Mouse (Mus musculus) heart, embryonic 11.5 days (tissue): ENCODE measurements around the gene Erf. TPM values are rescaled to one million over a fixed set of nuclear protein-coding genes. Genes with fewer than 3 reads are reported as not detected.
A peak's percentile ranks its signal among the peaks of the same experiment; 100 is the strongest.

Experiments used
- ATAC-seq: fragments of 200-750 bp; cut with Nextera tagmentation; replicated peaks from 2 replicates; pipeline ENCODE4 v1.8.0; 2017; ENCODE audit warnings: moderate library complexity; ENCODE audit not compliant: insufficient number of reproducible peaks, low FRiP score, low TSS enrichment
- H3K27ac ChIP-seq: fragments of 300-500 bp; sonication (generic); 2 replicates; pipeline ENCODE4 v1.5.1; 2014; ENCODE audit warnings: mild to moderate bottlenecking, low read depth, low read length
- H3K27me3 ChIP-seq: fragments of 300-500 bp; sonication (generic); 2 replicates; pipeline ENCODE4 v1.6.1; 2014; ENCODE audit warnings: mild to moderate bottlenecking, low read length, mixed read lengths; ENCODE audit not compliant: control insufficient read depth, insufficient read depth
- H3K36me3 ChIP-seq: fragments of 300-500 bp; sonication (generic); 2 replicates; pipeline ENCODE4 v1.6.1; 2014; ENCODE audit warnings: mild to moderate bottlenecking, low read length, moderate library complexity, mixed read lengths; ENCODE audit not compliant: control insufficient read depth, insufficient read depth
- H3K4me1 ChIP-seq: fragments of 300-500 bp; sonication (generic); 2 replicates; pipeline ENCODE4 v1.6.1; 2014; ENCODE audit warnings: low read length; ENCODE audit not compliant: control insufficient read depth, insufficient read depth
- H3K4me2 ChIP-seq: fragments of 300-500 bp; sonication (generic); 2 replicates; pipeline ENCODE4 v1.6.1; 2014; ENCODE audit warnings: mild to moderate bottlenecking, moderate library complexity
- H3K4me3 ChIP-seq: fragments of 300-500 bp; sonication (generic); 2 replicates; pipeline ENCODE4 v1.5.1; 2014; ENCODE audit warnings: low read depth, low read length
- H3K9ac ChIP-seq: fragments of 300-500 bp; sonication (generic); 2 replicates; pipeline ENCODE4 v1.6.1; 2014; ENCODE audit warnings: mild to moderate bottlenecking, low read depth, low read length, moderate library complexity
- H3K9me3 ChIP-seq: fragments of 300-500 bp; sonication (generic); replicated peaks from 2 replicates; pipeline ENCODE4 v1.6.1; 2016; ENCODE audit warnings: low read length; ENCODE audit not compliant: control insufficient read depth
- WGBS: fragments of 180-500 bp; shearing (Covaris S2); extraction: QIAGEN DNeasy Blood & Tissue Kit; methylation state at CpG from one replicate; pipeline ENCODE4 v1.1.7; 2014; ENCODE audit not compliant: insufficient replicate concordance; 5-methylcytosine and 5-hydroxymethylcytosine counted together
- polyA plus RNA-seq: library from polyadenylated mRNA; unstranded; fragments of >200 nt; fragmentation: Nextera tagmentation; extraction: Ambion mirVana; gene quantifications from 2 replicates; pipeline ENCODE4 v1.2.1, GENCODE M21; 2014

Gene Erf
- polyA plus RNA-seq, 1 experiment from 2014 or later = 25.0 TPM

GRCm38 (mm10) chr7:25249314-25250140, 1.0 kb downstream of the Erf start:
- peaks cover 38% of the 10 kb centered on the region for H3K4me1 ChIP-seq
- peak overlapping the region; percentile 98 for H3K4me2 ChIP-seq
- H3K27ac ChIP-seq = peak overlapping the region; percentile 99
- H3K9me3 ChIP-seq = no peaks in the 10 kb centered on the region
- peak overlapping the region; percentile 80 for H3K4me3 ChIP-seq
- no peaks in the 10 kb centered on the region for H3K27me3 ChIP-seq
- ATAC-seq = peak; percentile 62
- H3K9ac ChIP-seq = peak overlapping the region; percentile 99
- under 1% methylated on average over 41 of the region's 73 CpGs for WGBS
- H3K36me3 ChIP-seq = peaks cover 9% of the 10 kb centered on the region

GRCm38 (mm10) chr7:25248846-25249313, 1.7 kb downstream of the Erf start:
- H3K27ac ChIP-seq = peak overlapping the region; percentile 99
- peak overlapping the region; percentile 98 for H3K4me2 ChIP-seq
- peaks cover 39% of the 10 kb centered on the region for H3K4me1 ChIP-seq
- peaks cover 12% of the 10 kb centered on the region for H3K36me3 ChIP-seq
- H3K4me3 ChIP-seq = peak overlapping the region; percentile 80
- no peak; the same call in 1 of the 2 replicates for ATAC-seq
- no peaks in the 10 kb centered on the region for H3K9me3 ChIP-seq
- WGBS = under 1% methylated on average over 25 of the region's 25 CpGs
- H3K27me3 ChIP-seq = no peaks in the 10 kb centered on the region
- peak overlapping the region; percentile 99 for H3K9ac ChIP-seq

GRCm38 (mm10) chr7:25248018-25248647, 2.4 kb downstream of the Erf start:
- no peaks in the 10 kb centered on the region for H3K27me3 ChIP-seq
- 2% methylated on average over 18 of the region's 18 CpGs for WGBS
- H3K4me2 ChIP-seq = peak overlapping the region; percentile 98
- H3K9ac ChIP-seq = peak overlapping the region; percentile 99
- peaks cover 39% of the 10 kb centered on the region for H3K4me1 ChIP-seq
- H3K27ac ChIP-seq = peak overlapping the region; percentile 99
- H3K9me3 ChIP-seq = no peaks in the 10 kb centered on the region
- peak overlapping the region; percentile 80 for H3K4me3 ChIP-seq
- no peak for ATAC-seq
- H3K36me3 ChIP-seq = peaks cover 16% of the 10 kb centered on the region

- Histone ChIP-seq H3K36me3 (peaks cover 22% of the 10 kb centered on the region), H3K27me3 (no peaks in the 10 kb centered on the region), H3K4me1 (peaks cover 39% of the 10 kb centered on the region), H3K27ac (peak overlapping the region; percentile 99), H3K4me2 (peak overlapping the region; percentile 98), H3K9me3 (no peaks in the 10 kb centered on the region), H3K4me3 (peak overlapping the region; percentile 80), H3K9ac (peak overlapping the region; percentile 99)
- WGBS = 19% methylated on average over 3 of the region's 3 CpGs
- ATAC-seq = no peak
Observed at GRCm38 (mm10) chr7:25247498-25247897, 3.1 kb downstream of the Erf start.

GRCm38 (mm10) chr7:25246759-25247137, 3.8 kb downstream of the Erf start:
- no peaks in the 10 kb centered on the region for H3K9me3 ChIP-seq
- H3K27me3 ChIP-seq = no peaks in the 10 kb centered on the region
- peaks cover 22% of the 10 kb centered on the region for H3K36me3 ChIP-seq
- 46% methylated on average over 4 of the region's 4 CpGs for WGBS
- peaks cover 36% of the 10 kb centered on the region for H3K4me1 ChIP-seq
- peak overlapping the region; percentile 99 for H3K27ac ChIP-seq
- H3K4me2 ChIP-seq = peak overlapping the region; percentile 98
- H3K4me3 ChIP-seq = peak overlapping the region; percentile 80
- peak overlapping the region; percentile 99 for H3K9ac ChIP-seq
- ATAC-seq = no peak

GRCm38 (mm10) chr7:25246079-25246758, 4.3 kb downstream of the Erf start:
- no peak for ATAC-seq
- Histone ChIP-seq H3K27ac (peak overlapping the region; percentile 99), H3K27me3 (no peaks in the 10 kb centered on the region), H3K4me3 (peak overlapping the region; percentile 80), H3K4me2 (peak overlapping the region; percentile 98), H3K4me1 (peaks cover 34% of the 10 kb centered on the region), H3K9ac (peak overlapping the region; percentile 99), H3K9me3 (no peaks in the 10 kb centered on the region), H3K36me3 (peaks cover 22% of the 10 kb centered on the region)
- WGBS = 61% methylated on average over 20 of the region's 20 CpGs

- Histone ChIP-seq H3K27me3 (no peaks in the 10 kb centered on the region), H3K36me3 (peaks cover 22% of the 10 kb centered on the region), H3K9ac (0 out of 2 replicates have a peak overlapping the region, but pooled peaks have one; percentile 10), H3K4me1 (peaks cover 33% of the 10 kb centered on the region), H3K27ac (no peak overlapping the region), H3K4me2 (no peak overlapping the region; the same call in 1 of the 2 replicates), H3K4me3 (no peak overlapping the region), H3K9me3 (no peaks in the 10 kb centered on the region)
- 88% methylated on average over 30 of the region's 30 CpGs for whole genome bisulfite sequencing
- ATAC-seq = no peak
Observed at GRCm38 (mm10) chr7:25244562-25245369, 5.8 kb downstream of the Erf start.

GRCm38 (mm10) chr7:25243361-25243760, 7.2 kb downstream of the Erf start:
- no peak for ATAC-seq
- peaks cover 35% of the 10 kb centered on the region for H3K4me1 ChIP-seq
- H3K27me3 ChIP-seq = no peaks in the 10 kb centered on the region
- WGBS = 90% methylated on average over 4 of the region's 4 CpGs
- no peak overlapping the region for H3K4me2 ChIP-seq
- H3K4me3 ChIP-seq = no peak overlapping the region
- H3K9ac ChIP-seq = no peak overlapping the region
- no peaks in the 10 kb centered on the region for H3K9me3 ChIP-seq
- no peak overlapping the region for H3K27ac ChIP-seq
- H3K36me3 ChIP-seq = peaks cover 22% of the 10 kb centered on the region
